Mouse (Mus musculus) limb, embryonic 14.5 days (tissue): ENCODE results near the gene Xpa. TPM values are rescaled to one million over a fixed set of nuclear protein-coding genes. Genes with fewer than 3 reads are reported as not detected.

Experiments used
- ATAC-seq: fragments of 200-750 bp; cut with Nextera tagmentation; 2 replicates; pipeline ENCODE4 v1.8.0; 2017; ENCODE audit warnings: low read depth, moderate number of reproducible peaks, moderate TSS enrichment; ENCODE audit not compliant: low FRiP score
- DNase-seq: peaks from one replicate; pipeline ENCODE4 v3.0.0-alpha.2; 2015; ENCODE audit warnings: low spot score
- H3K27ac ChIP-seq: fragments of 300-500 bp; sonication (generic); replicated peaks from 2 replicates; pipeline ENCODE4 v1.5.1; 2014; ENCODE audit warnings: low read depth, mild to moderate bottlenecking, low read length, moderate library complexity, mixed read lengths
- H3K27me3 ChIP-seq: fragments of 300-500 bp; sonication (generic); 2 replicates; pipeline ENCODE4 v1.6.1; 2014; ENCODE audit warnings: low read length, mixed read lengths; ENCODE audit not compliant: control insufficient read depth, insufficient read depth
- H3K36me3 ChIP-seq: fragments of 300-500 bp; sonication (generic); 2 replicates; pipeline ENCODE4 v1.6.1; 2014; ENCODE audit warnings: mild to moderate bottlenecking, low read length, moderate library complexity, mixed read lengths; ENCODE audit not compliant: control insufficient read depth, insufficient read depth
- H3K4me1 ChIP-seq: fragments of 300-500 bp; sonication (generic); 2 replicates; pipeline ENCODE4 v1.6.1; 2014; ENCODE audit warnings: antibody characterized with exemption, low read length, mixed read lengths; ENCODE audit not compliant: control insufficient read depth, insufficient read depth
- H3K4me2 ChIP-seq: fragments of 300-500 bp; sonication (generic); replicated peaks from 2 replicates; pipeline ENCODE4 v1.6.1; 2014; ENCODE audit warnings: low read depth, mild to moderate bottlenecking, low read length, moderate library complexity; ENCODE audit not compliant: severe bottlenecking
- H3K4me3 ChIP-seq: fragments of 300-500 bp; sonication (generic); replicated peaks from 2 replicates; pipeline ENCODE4 v1.5.1; 2014; ENCODE audit warnings: low read length
- H3K9ac ChIP-seq: fragments of 300-500 bp; sonication (generic); 2 replicates; pipeline ENCODE4 v1.6.1; 2014; ENCODE audit warnings: mild to moderate bottlenecking, low read depth, low read length, moderate library complexity; ENCODE audit not compliant: severe bottlenecking
- H3K9me3 ChIP-seq: fragments of 300-500 bp; sonication (generic); 2 replicates; pipeline ENCODE4 v1.6.1; 2016; ENCODE audit warnings: low read length; ENCODE audit not compliant: control insufficient read depth
- POLR2A ChIP-seq: fragments of 200-500 bp; IDR thresholded peaks from 2 replicates; pipeline ENCODE4 v1.8.0; 2012; ENCODE audit warnings: inconsistent platforms, mild to moderate bottlenecking, moderate library complexity, borderline replicate concordance; ENCODE audit not compliant: insufficient read depth, insufficient read length; ENCODE audit errors: extremely low read depth
- WGBS: fragments of 180-500 bp; shearing (Covaris S2); extraction: QIAGEN DNeasy Blood & Tissue Kit; methylation state at CpG from one replicate; pipeline ENCODE4 v1.1.7; 2014; 5-methylcytosine and 5-hydroxymethylcytosine counted together
- polyA plus RNA-seq, 2 experiments: library from polyadenylated mRNA; depleted of rRNA in 1 of 2; stranded (reverse) in 1 of 2; unstranded in 1 of 2; fragments of >200 nt; fragmentation: Nextera tagmentation in 1 of 2; extraction: Ambion mirVana in 1 of 2; gene quantifications; 2 replicates each; pipeline versions ENCODE4 v1.2.1 to v1.2.3; 2012 to 2014

The Xpa gene
- polyA plus RNA-seq, 2 experiments, result 24.8 to 29.0 TPM

DNA sequence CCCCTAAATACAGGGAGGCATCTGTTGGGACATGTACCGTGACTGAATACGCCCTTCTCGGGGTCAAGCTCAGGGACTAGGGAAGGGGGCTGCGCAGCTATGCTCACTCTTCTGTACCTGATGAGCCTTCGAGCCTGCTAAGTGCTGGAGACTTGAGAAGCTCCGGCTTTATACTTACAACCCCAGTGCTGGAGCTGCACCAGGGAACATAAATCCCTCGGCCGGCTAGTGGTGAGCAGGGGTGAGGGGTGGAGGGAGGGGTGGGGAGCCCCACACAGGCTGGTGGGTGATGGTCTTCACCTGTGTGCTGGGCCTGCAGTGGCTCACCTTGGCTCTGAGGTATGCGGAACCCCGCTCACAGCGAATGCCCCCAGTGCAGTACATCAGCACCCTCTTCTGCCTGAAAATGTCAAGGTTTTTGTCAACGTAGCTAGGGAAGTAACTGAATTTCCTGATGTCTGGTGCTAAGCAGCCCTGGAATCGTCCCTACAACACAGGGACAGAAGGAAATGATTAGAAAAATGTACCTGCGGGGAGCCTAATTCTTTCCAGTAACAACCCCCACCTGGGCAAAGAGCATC lies 76.5 kb downstream of the Xpa start:
- no peaks in the 10 kb centered on the region for H3K9me3 ChIP-seq
- H3K27me3 ChIP-seq, result no peaks in the 10 kb centered on the region
- no peak for DNase-seq
- TF ChIP-seq POLR2A, result no peak
- peaks cover 91% of the 10 kb centered on the region for H3K36me3 ChIP-seq
- no peak overlapping the region for H3K27ac ChIP-seq
- WGBS, result 89% methylated on average over 14 of the region's 14 CpGs
- H3K4me1 ChIP-seq, result no peaks in the 10 kb centered on the region
- no peak overlapping the region for H3K4me2 ChIP-seq
- H3K9ac ChIP-seq, result no peak overlapping the region
- H3K4me3 ChIP-seq, result no peak overlapping the region
- no peak for ATAC-seq

DNA sequence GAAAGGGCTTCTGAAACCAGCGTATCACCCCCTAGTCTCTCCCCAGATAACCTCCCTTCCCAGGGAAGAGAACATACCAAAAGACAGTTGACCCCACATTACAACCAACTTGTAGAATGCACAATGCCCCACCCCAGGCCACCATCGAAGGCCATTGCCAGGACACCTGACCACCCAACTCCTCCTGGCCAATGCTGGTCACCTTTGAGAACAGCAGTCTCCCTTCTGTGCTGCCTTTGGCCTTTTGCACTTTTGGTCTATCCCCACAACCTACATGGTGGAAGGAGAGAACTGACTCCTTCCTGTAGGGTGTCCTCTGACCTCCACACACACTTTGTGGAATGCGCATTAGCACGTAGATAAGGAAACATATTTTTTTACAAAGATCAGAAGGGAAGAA lies 78.6 kb downstream of the Xpa start:
- 96% methylated on average over 4 of the region's 4 CpGs for WGBS
- H3K4me2 ChIP-seq, result no peak overlapping the region
- ATAC-seq (no peak), DNase-seq (no peak)
- no peak overlapping the region for H3K27ac ChIP-seq
- peaks cover 91% of the 10 kb centered on the region for H3K36me3 ChIP-seq
- H3K27me3 ChIP-seq, result no peaks in the 10 kb centered on the region
- no peak overlapping the region for H3K4me3 ChIP-seq
- H3K9me3 ChIP-seq, result no peaks in the 10 kb centered on the region
- H3K4me1 ChIP-seq, result no peaks in the 10 kb centered on the region
- no peak overlapping the region for H3K9ac ChIP-seq
- TF ChIP-seq POLR2A, result no peak

- Histone ChIP-seq H3K4me3 (no peak overlapping the region), H3K27ac (no peak overlapping the region), H3K27me3 (no peaks in the 10 kb centered on the region), H3K9ac (no peak overlapping the region), H3K36me3 (peaks cover 83% of the 10 kb centered on the region), H3K4me1 (no peaks in the 10 kb centered on the region), H3K9me3 (no peaks in the 10 kb centered on the region), H3K4me2 (no peak overlapping the region)
- DNase-seq (peak; percentile 38), ATAC-seq (peak; percentile 56; the same call in 1 of the 2 replicates)
- TF ChIP-seq POLR2A, result no peak
- 81% methylated on average over 10 of the region's 10 CpGs for WGBS
Measured at GRCm38 (mm10) chr4:46116544-46117175, 79.5 kb downstream of the Xpa start.

DNA sequence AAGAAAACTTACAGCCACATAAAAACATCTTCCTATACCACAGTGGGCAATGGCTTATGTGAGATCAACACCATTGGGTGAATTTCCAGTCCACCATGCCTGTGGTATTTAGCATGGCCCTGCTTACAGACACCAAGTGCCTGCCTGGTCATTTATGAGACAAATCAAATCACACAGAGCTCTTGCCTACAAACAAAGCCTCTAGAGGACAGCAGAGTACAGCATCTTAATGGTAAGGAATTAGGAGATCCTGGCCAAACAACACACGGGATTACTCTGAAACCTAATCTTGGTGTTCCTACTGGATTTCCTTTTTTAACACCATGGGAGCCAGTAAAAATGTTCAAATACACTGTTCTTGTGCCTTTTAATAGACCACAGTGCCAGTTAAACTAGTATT lies 80.8 kb downstream of the Xpa start:
- H3K27me3 ChIP-seq, result no peaks in the 10 kb centered on the region
- H3K9me3 ChIP-seq, result no peaks in the 10 kb centered on the region
- no peak overlapping the region for H3K27ac ChIP-seq
- ATAC-seq, result no peak
- WGBS, result 68% methylated on average over 1 of the region's 1 CpGs
- H3K4me2 ChIP-seq, result no peak overlapping the region
- no peak overlapping the region for H3K9ac ChIP-seq
- DNase-seq, result no peak
- no peak overlapping the region for H3K4me3 ChIP-seq
- no peaks in the 10 kb centered on the region for H3K4me1 ChIP-seq
- peaks cover 69% of the 10 kb centered on the region for H3K36me3 ChIP-seq
- no peak for TF ChIP-seq POLR2A

- TF ChIP-seq POLR2A, result no peak
- ATAC-seq, result no peak
- Histone ChIP-seq H3K4me2 (no peak overlapping the region), H3K27me3 (no peaks in the 10 kb centered on the region), H3K27ac (no peak overlapping the region), H3K4me3 (no peak overlapping the region), H3K9ac (no peak overlapping the region), H3K4me1 (no peaks in the 10 kb centered on the region), H3K36me3 (peaks cover 30% of the 10 kb centered on the region), H3K9me3 (no peaks in the 10 kb centered on the region)
- DNase-seq, result no peak
- 67% methylated on average over 3 of the region's 3 CpGs for WGBS
Measured at GRCm38 (mm10) chr4:46111361-46111760, 84.8 kb downstream of the Xpa start.
